Comparison of ENCODE assay signal across 8 mouse cellular contexts in genomic region chr7:102000921-102001630, GRCm38 (mm10). TPM values are rescaled to one million over a fixed set of nuclear protein-coding genes. Genes with fewer than 3 reads are reported as not detected.
A peak's percentile ranks its signal among the peaks of the same experiment; 100 is the strongest.
DNase-seq lines count a peak whose midpoint lies in the region; ATAC-seq lines count a peak whose summit lies in the region.

No protein-coding gene starts in this region.

- ATAC-seq in kidney, embryonic 15.5 days (replicated peaks; ENCODE audit: low FRiP score), result no peak
- no peak for ATAC-seq in kidney, embryonic 14.5 days (ENCODE audit: low FRiP score, low TSS enrichment)

- no peak overlapping the region for H3K4me3 ChIP-seq in kidney, embryonic 15.5 days (replicated peaks)
- H3K4me3 ChIP-seq in kidney, embryonic 14.5 days (ENCODE audit: low read length), result no peak overlapping the region
- H3K4me3 ChIP-seq in hindbrain, embryonic 10.5 days, result no peak overlapping the region

- 0 out of 2 replicates have a peak overlapping the region, but pooled peaks have one; percentile 86 for H3K27ac ChIP-seq in kidney, embryonic 15.5 days
- H3K27ac ChIP-seq in kidney, embryonic 14.5 days (ENCODE audit: low read depth, low read length), result no peak overlapping the region
- no peak overlapping the region for H3K27ac ChIP-seq in hindbrain, embryonic 10.5 days

- H3K4me2 ChIP-seq in kidney, embryonic 15.5 days, result no peak overlapping the region
- no peak overlapping the region for H3K4me2 ChIP-seq in kidney, embryonic 14.5 days (replicated peaks; ENCODE audit: low read depth, low read length)

- DNase-seq in adipocyte (ENCODE audit: low spot score), result peak; percentile 45
- peak; percentile 35 to 44 for DNase-seq in cerebellum, postnatal 36 days
- DNase-seq in layer of hippocampus, postnatal 14 days (ENCODE audit: low spot score in 2 of 2), result peak; percentile 55 to 66
- DNase-seq in retina, embryonic 14.5 days (ENCODE audit: low spot score), result no peak
- DNase-seq in hindbrain, embryonic 10.5 days (ENCODE audit: low spot score), result no peak
- DNase-seq in thymus, postnatal 36 days, result no peak

- no peak overlapping the region for H3K9ac ChIP-seq in kidney, embryonic 15.5 days
- H3K9ac ChIP-seq in kidney, embryonic 14.5 days (ENCODE audit: low read depth, low read length), result no peak overlapping the region

- H3K36me3 ChIP-seq in kidney, embryonic 15.5 days, result peaks cover 98% of the 10 kb centered on the region
- peaks cover 94% of the 10 kb centered on the region for H3K36me3 ChIP-seq in kidney, embryonic 14.5 days (ENCODE audit: control insufficient read depth, insufficient read depth, low read length)
- H3K36me3 ChIP-seq in hindbrain, embryonic 10.5 days, result peaks cover 100% of the 10 kb centered on the region

- peaks cover 23% of the 10 kb centered on the region for H3K4me1 ChIP-seq in kidney, embryonic 15.5 days
- H3K4me1 ChIP-seq in kidney, embryonic 14.5 days (ENCODE audit: control insufficient read depth, insufficient read depth, low read length), result peaks cover 6% of the 10 kb centered on the region; the same call in 1 of the 2 replicates
- H3K4me1 ChIP-seq in hindbrain, embryonic 10.5 days (replicated peaks), result no peaks in the 10 kb centered on the region

- WGBS in kidney, embryonic 15.5 days, result 90% methylated on average over 26 of the region's 26 CpGs
- WGBS in kidney, embryonic 14.5 days, result 91% methylated on average over 26 of the region's 26 CpGs
- WGBS in hindbrain, embryonic 10.5 days, result 88% methylated on average over 26 of the region's 26 CpGs

- no peaks in the 10 kb centered on the region for H3K9me3 ChIP-seq in kidney, embryonic 15.5 days (replicated peaks)
- no peaks in the 10 kb centered on the region for H3K9me3 ChIP-seq in kidney, embryonic 14.5 days (ENCODE audit: control insufficient read depth, low read length)
- no peaks in the 10 kb centered on the region for H3K9me3 ChIP-seq in hindbrain, embryonic 10.5 days

- H3K27me3 ChIP-seq in kidney, embryonic 15.5 days, result no peaks in the 10 kb centered on the region
- H3K27me3 ChIP-seq in kidney, embryonic 14.5 days (ENCODE audit: control insufficient read depth, insufficient read depth, low read length), result no peaks in the 10 kb centered on the region
- H3K27me3 ChIP-seq in hindbrain, embryonic 10.5 days (ENCODE audit: insufficient read depth, poor library complexity, severe bottlenecking), result no peaks in the 10 kb centered on the region

RNA-seq across cellular contexts. Expression of gene Il18bp, which starts 17.4 kb away (rescaled TPM):
- polyA plus RNA-seq in kidney, embryonic 15.5 days (2015; fragmentation: Nextera tagmentation; extraction: Ambion mirVana), result 2.5 and 3.0 TPM in 2 replicates
- polyA plus RNA-seq in kidney, embryonic 14.5 days (2014; fragmentation: Nextera tagmentation; extraction: Ambion mirVana), result 2.5 and 3.9 TPM in 2 replicates
- 1 to 10 TPM; 8.4 to 8.7 TPM for total RNA-seq in layer of hippocampus, postnatal 14 days (2021)
- 2.4 and 3.8 TPM in 2 replicates for polyA plus RNA-seq in hindbrain, embryonic 10.5 days (2016; fragmentation: Nextera tagmentation; extraction: Ambion mirVana)

Comparison
In these comparisons a context has a peak if more than half of its experiments do, and no peak if none do; other contexts are left out.
1. DNase-seq: peak in adipocyte (single experiment), cerebellum, postnatal 36 days (2 of 2) and layer of hippocampus, postnatal 14 days (2 of 2); none in retina, embryonic 14.5 days (single experiment), hindbrain, embryonic 10.5 days (single experiment) and thymus, postnatal 36 days (0 of 2).